Mouse (Mus musculus) limb, embryonic 11.5 days (tissue): ENCODE measurements at regions not wholly inside any gene's neighbourhood (a gene's known extent, or its start where the extent isn't known, plus 50 kb on each side); places are given as distances from the start of the nearest gene placed in this dataset.

Experiments used
- ATAC-seq: fragments of 200-750 bp; cut with Nextera tagmentation; 2 replicates; pipeline ENCODE4 v1.8.0; 2017; ENCODE audit warnings: low read depth; ENCODE audit not compliant: insufficient number of reproducible peaks, low FRiP score, low TSS enrichment
- DNase-seq: peaks from one replicate; pipeline ENCODE4 v3.0.0-alpha.2; 2015; ENCODE audit warnings: low spot score
- H3K27ac ChIP-seq: fragments of 300-500 bp; sonication (generic); replicated peaks from 2 replicates; pipeline ENCODE4 v1.5.1; 2014; ENCODE audit warnings: low read depth, mild to moderate bottlenecking, low read length
- H3K27me3 ChIP-seq: fragments of 300-500 bp; sonication (generic); 2 replicates; pipeline ENCODE4 v1.6.1; 2014; ENCODE audit warnings: mild to moderate bottlenecking, low read length, mixed read lengths; ENCODE audit not compliant: control insufficient read depth, insufficient read depth
- H3K36me3 ChIP-seq: fragments of 300-500 bp; sonication (generic); 2 replicates; pipeline ENCODE4 v1.6.1; 2014; ENCODE audit warnings: mild to moderate bottlenecking, low read length, moderate library complexity, mixed read lengths; ENCODE audit not compliant: control insufficient read depth, insufficient read depth
- H3K4me1 ChIP-seq: fragments of 300-500 bp; sonication (generic); 2 replicates; pipeline ENCODE4 v1.6.1; 2014; ENCODE audit warnings: low read length, mixed read lengths; ENCODE audit not compliant: control insufficient read depth, insufficient read depth
- H3K4me2 ChIP-seq: fragments of 300-500 bp; sonication (generic); 2 replicates; pipeline ENCODE4 v1.6.1; 2014; ENCODE audit warnings: low read depth, mild to moderate bottlenecking, moderate library complexity; ENCODE audit not compliant: severe bottlenecking
- H3K4me3 ChIP-seq: fragments of 300-500 bp; sonication (generic); 2 replicates; pipeline ENCODE4 v1.5.1; 2014; ENCODE audit warnings: low read depth, low read length
- H3K9ac ChIP-seq: fragments of 300-500 bp; sonication (generic); 2 replicates; pipeline ENCODE4 v1.6.1; 2014; ENCODE audit warnings: mild to moderate bottlenecking, low read length
- H3K9me3 ChIP-seq: fragments of 300-500 bp; sonication (generic); 2 replicates; pipeline ENCODE4 v1.6.1; 2016; ENCODE audit warnings: low read length; ENCODE audit not compliant: control insufficient read depth
- WGBS: fragments of 180-500 bp; shearing (Covaris S2); extraction: QIAGEN DNeasy Blood & Tissue Kit; methylation state at CpG from one replicate; pipeline ENCODE4 v1.1.7; 2014; 5-methylcytosine and 5-hydroxymethylcytosine counted together

- no peak overlapping the region for H3K27ac ChIP-seq
- no peak overlapping the region for H3K4me3 ChIP-seq
- no peak overlapping the region for H3K4me2 ChIP-seq
- DNase-seq (no peak), ATAC-seq (no peak)
- no peak overlapping the region for H3K9ac ChIP-seq
- WGBS = 93% methylated on average over 2 of the region's 2 CpGs
- no peaks in the 10 kb centered on the region for H3K4me1 ChIP-seq
- no peaks in the 10 kb centered on the region for H3K9me3 ChIP-seq
- H3K36me3 ChIP-seq = no peaks in the 10 kb centered on the region
- no peaks in the 10 kb centered on the region for H3K27me3 ChIP-seq
Observed at GRCm38 (mm10) chr7:79217232-79217631, 55.8 kb upstream of the Abhd2 start.

GRCm38 (mm10) chr7:79222626-79223335 is 50.2 kb upstream of the Abhd2 start:
- DNase-seq (no peak), ATAC-seq (no peak)
- H3K4me1 ChIP-seq = no peaks in the 10 kb centered on the region
- no peaks in the 10 kb centered on the region for H3K9me3 ChIP-seq
- 79% methylated on average over 9 of the region's 9 CpGs for WGBS
- no peak overlapping the region for H3K4me2 ChIP-seq
- no peak overlapping the region for H3K27ac ChIP-seq
- no peaks in the 10 kb centered on the region for H3K27me3 ChIP-seq
- H3K9ac ChIP-seq = no peak overlapping the region
- no peaks in the 10 kb centered on the region for H3K36me3 ChIP-seq
- H3K4me3 ChIP-seq = no peak overlapping the region
